Mouse (Mus musculus) liver, adult 2 months (tissue): ENCODE measurements around the gene Kansl1.

Experiments
- CTCF ChIP-seq: fragments of 200-500 bp; IDR thresholded peaks from 2 replicates; pipeline ENCODE4 v1.5.1; 2011; ENCODE audit warnings: low read depth, low read length, control low read depth
- POLR2A ChIP-seq: fragments of 200-500 bp; IDR thresholded peaks from 2 replicates; pipeline ENCODE4 v1.6.1; 2011; ENCODE audit warnings: low read length, control low read depth; ENCODE audit not compliant: insufficient read depth; ENCODE audit errors: extremely low read depth

DNA sequence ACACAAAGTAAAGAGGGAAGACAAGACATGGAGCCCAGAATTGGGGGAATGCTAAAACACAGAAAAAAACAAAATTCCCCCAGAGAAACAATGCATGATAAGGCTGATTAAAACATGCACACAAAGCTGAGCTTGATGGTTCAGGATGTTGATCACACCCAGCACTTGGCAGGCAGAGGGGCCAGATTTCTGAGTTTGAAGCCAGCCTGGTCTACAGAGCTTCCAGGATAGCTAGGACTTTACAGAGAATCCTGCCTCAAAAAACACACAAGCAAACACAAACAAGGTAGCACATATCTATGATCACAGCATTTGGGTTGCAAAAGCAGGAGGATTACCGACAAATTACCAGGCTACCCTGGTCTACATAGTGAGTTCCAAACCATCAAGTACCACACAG lies 23.6 kb downstream of the Kansl1 start:
- TF ChIP-seq CTCF (no peak), POLR2A (no peak)
